Mouse (Mus musculus): ENCODE measurements around the gene Wdr48. TPM values are rescaled to one million over a fixed set of nuclear protein-coding genes. Genes with fewer than 3 reads are reported as not detected.

The Wdr48 gene
- total and polyA plus RNA-seq, 2 experiments from 2014 or later: 47.5 to 50.9 TPM

- Histone ChIP-seq H3K4me1 (ENCODE audit: insufficient read depth, low read length) (peaks cover 18% of the 10 kb centered on the region; the same call in 1 of the 2 replicates), H3K36me3 (ENCODE audit: insufficient read depth, low read length) (0 out of 2 replicates have a peak, but pooled peaks cover 5% of the 10 kb centered on the region), H3K27me3 (ENCODE audit: insufficient read depth, low read length) (no peaks in the 10 kb centered on the region), H3K4me3 (ENCODE audit: low read length) (no peak overlapping the region), H3K4me2 (ENCODE audit: low read depth, low read length) (peak overlapping the region; percentile 23; the same call in 1 of the 2 replicates), H3K9me3 (ENCODE audit: low read length) (no peaks in the 10 kb centered on the region), H3K27ac (0 out of 2 replicates have a peak overlapping the region, but pooled peaks have one; percentile 26), H3K9ac (replicated peaks; ENCODE audit: low read length) (no peak overlapping the region)
- 63% methylated on average over 10 of the region's 10 CpGs for WGBS
- ATAC-seq (no peak), DNase-seq (ENCODE audit: low spot score) (no peak)
- no peak for TF ChIP-seq CTCF (IDR thresholded peaks at IDR 0.05; ENCODE audit: low read depth)
These were observed 77.5 kb downstream of the Wdr48 start for GRCm38 (mm10) chr9:119972166-119972565.

- H3K4me3 ChIP-seq (ENCODE audit: low read length): no peak overlapping the region
These were observed 77.9 kb downstream of the Wdr48 start for GRCm38 (mm10) chr9:119972582-119972981.

GRCm38 (mm10) chr9:119973281-119973680, 78.6 kb downstream of the Wdr48 start:
- no peak overlapping the region for H3K4me3 ChIP-seq (ENCODE audit: low read length)
- no peaks in the 10 kb centered on the region for H3K27me3 ChIP-seq (ENCODE audit: insufficient read depth, low read length)
- ATAC-seq (no peak), DNase-seq (ENCODE audit: low spot score) (peak; percentile 37)
- no peak for TF ChIP-seq CTCF (IDR thresholded peaks at IDR 0.05; ENCODE audit: low read depth)
- peak overlapping the region; percentile 7; the same call in 1 of the 2 replicates for H3K4me2 ChIP-seq (ENCODE audit: low read depth, low read length)
- no peak overlapping the region for H3K9ac ChIP-seq (replicated peaks; ENCODE audit: low read length)
- peak overlapping the region; percentile 45; the same call in 1 of the 2 replicates for H3K27ac ChIP-seq
- H3K9me3 ChIP-seq (ENCODE audit: low read length): no peaks in the 10 kb centered on the region
- H3K4me1 ChIP-seq (ENCODE audit: insufficient read depth, low read length): peaks cover 23% of the 10 kb centered on the region; the same call in 1 of the 2 replicates
- WGBS: 74% methylated on average over 23 of the region's 23 CpGs
- 0 out of 2 replicates have a peak, but pooled peaks cover 5% of the 10 kb centered on the region for H3K36me3 ChIP-seq (ENCODE audit: insufficient read depth, low read length)

More at GRCm38 (mm10) chr9:119972582-119972981, 77.9 kb downstream of the Wdr48 start:
- H3K4me2 ChIP-seq (ENCODE audit: low read depth, low read length): peak overlapping the region; percentile 23; the same call in 1 of the 2 replicates
- WGBS: 51% methylated on average over 12 of the region's 12 CpGs
- H3K9me3 ChIP-seq (ENCODE audit: low read length): no peaks in the 10 kb centered on the region
- TF ChIP-seq CTCF (IDR thresholded peaks at IDR 0.05; ENCODE audit: low read depth): no peak
- no peaks in the 10 kb centered on the region for H3K27me3 ChIP-seq (ENCODE audit: insufficient read depth, low read length)
- 0 out of 2 replicates have a peak, but pooled peaks cover 5% of the 10 kb centered on the region for H3K36me3 ChIP-seq (ENCODE audit: insufficient read depth, low read length)
- no peak overlapping the region for H3K9ac ChIP-seq (replicated peaks; ENCODE audit: low read length)
- H3K27ac ChIP-seq: peak overlapping the region; percentile 45; the same call in 1 of the 2 replicates
- H3K4me1 ChIP-seq (ENCODE audit: insufficient read depth, low read length): peaks cover 18% of the 10 kb centered on the region; the same call in 1 of the 2 replicates
- DNase-seq (ENCODE audit: low spot score) (peak; percentile 53), ATAC-seq (peak; percentile 19; the same call in 1 of the 2 replicates)

- DNase-seq (ENCODE audit: low spot score) (peak; percentile 23), ATAC-seq (no peak)
- H3K4me3 ChIP-seq (ENCODE audit: low read length): no peak overlapping the region
- WGBS: 94% methylated on average over 27 of the region's 27 CpGs
- H3K36me3 ChIP-seq (ENCODE audit: insufficient read depth, low read length): 0 out of 2 replicates have a peak, but pooled peaks cover 5% of the 10 kb centered on the region
- H3K4me1 ChIP-seq (ENCODE audit: insufficient read depth, low read length): peaks cover 26% of the 10 kb centered on the region; the same call in 1 of the 2 replicates
- H3K9me3 ChIP-seq (ENCODE audit: low read length): no peaks in the 10 kb centered on the region
- peak; percentile 62 for TF ChIP-seq CTCF (IDR thresholded peaks at IDR 0.05; ENCODE audit: low read depth)
- H3K27ac ChIP-seq: no peak overlapping the region
- H3K9ac ChIP-seq (replicated peaks; ENCODE audit: low read length): no peak overlapping the region
- H3K4me2 ChIP-seq (ENCODE audit: low read depth, low read length): no peak overlapping the region
- H3K27me3 ChIP-seq (ENCODE audit: insufficient read depth, low read length): no peaks in the 10 kb centered on the region
These were observed 79.3 kb downstream of the Wdr48 start for GRCm38 (mm10) chr9:119973869-119974520.

GRCm38 (mm10) chr9:119974609-119975008, 79.9 kb downstream of the Wdr48 start:
- peak; percentile 6 for DNase-seq (ENCODE audit: low spot score)
- no peaks in the 10 kb centered on the region for H3K9me3 ChIP-seq (ENCODE audit: low read length)
- H3K4me1 ChIP-seq (ENCODE audit: insufficient read depth, low read length): peaks cover 26% of the 10 kb centered on the region; the same call in 1 of the 2 replicates
- WGBS: 82% methylated on average over 5 of the region's 5 CpGs
- no peak for ATAC-seq
- no peaks in the 10 kb centered on the region for H3K27me3 ChIP-seq (ENCODE audit: insufficient read depth, low read length)
- no peak overlapping the region for H3K9ac ChIP-seq (replicated peaks; ENCODE audit: low read length)
- peak; percentile 35 for TF ChIP-seq CTCF (IDR thresholded peaks at IDR 0.05; ENCODE audit: low read depth)
- H3K36me3 ChIP-seq (ENCODE audit: insufficient read depth, low read length): 0 out of 2 replicates have a peak, but pooled peaks cover 5% of the 10 kb centered on the region
- no peak overlapping the region for H3K4me2 ChIP-seq (ENCODE audit: low read depth, low read length)
- H3K27ac ChIP-seq: no peak overlapping the region
- no peak overlapping the region for H3K4me3 ChIP-seq (ENCODE audit: low read length)

GRCm38 (mm10) chr9:119975286-119975685, 80.6 kb downstream of the Wdr48 start:
- no peak for DNase-seq (ENCODE audit: low spot score)
- Histone ChIP-seq H3K4me3 (ENCODE audit: low read length) (no peak overlapping the region), H3K27ac (no peak overlapping the region), H3K36me3 (ENCODE audit: insufficient read depth, low read length) (0 out of 2 replicates have a peak, but pooled peaks cover 5% of the 10 kb centered on the region), H3K4me2 (ENCODE audit: low read depth, low read length) (no peak overlapping the region), H3K27me3 (ENCODE audit: insufficient read depth, low read length) (no peaks in the 10 kb centered on the region), H3K9me3 (ENCODE audit: low read length) (no peaks in the 10 kb centered on the region), H3K4me1 (ENCODE audit: insufficient read depth, low read length) (peaks cover 20% of the 10 kb centered on the region; the same call in 1 of the 2 replicates), H3K9ac (replicated peaks; ENCODE audit: low read length) (no peak overlapping the region)
- no peak for TF ChIP-seq CTCF (IDR thresholded peaks at IDR 0.05; ENCODE audit: low read depth)
- no peak for ATAC-seq
- 95% methylated on average over 4 of the region's 4 CpGs for WGBS

Other genes with a start within 250 kb of the Wdr48 start
- gene Scn10a, start 175.6 kb upstream of the Wdr48 start, total RNA-seq (2014; rRNA removed): 0.05 and 0.18 TPM in 2 replicates
- 0.03 TPM in 1 of 2 replicates, not detected in the other for gene Scn10a, start 175.6 kb upstream of the Wdr48 start, polyA plus RNA-seq (2015; fragmentation: Nextera tagmentation; extraction: Ambion mirVana)
- gene Scn11a, start 69.4 kb upstream of the Wdr48 start, total RNA-seq (2014; rRNA removed): 0.52 and 0.65 TPM in 2 replicates
- gene Scn11a, start 69.4 kb upstream of the Wdr48 start, polyA plus RNA-seq (2015; fragmentation: Nextera tagmentation; extraction: Ambion mirVana): 0.16 and 0.23 TPM in 2 replicates
- 28.1 and 48.4 TPM in 2 replicates for gene Gorasp1, start 42.7 kb downstream of the Wdr48 start, total RNA-seq (2014; rRNA removed)
- 20.9 and 21.1 TPM in 2 replicates for gene Gorasp1, start 42.7 kb downstream of the Wdr48 start, polyA plus RNA-seq (2015; fragmentation: Nextera tagmentation; extraction: Ambion mirVana)
- gene Ttc21a, start 42.7 kb downstream of the Wdr48 start, total RNA-seq (2014; rRNA removed): 4.7 and 4.9 TPM in 2 replicates
- 0.90 and 1.1 TPM in 2 replicates for gene Ttc21a, start 42.7 kb downstream of the Wdr48 start, polyA plus RNA-seq (2015; fragmentation: Nextera tagmentation; extraction: Ambion mirVana)
- gene Csrnp1, start 89.8 kb downstream of the Wdr48 start, total RNA-seq (2014; rRNA removed): 4.5 and 17.4 TPM in 2 replicates
- 2.7 and 3.1 TPM in 2 replicates for gene Csrnp1, start 89.8 kb downstream of the Wdr48 start, polyA plus RNA-seq (2015; fragmentation: Nextera tagmentation; extraction: Ambion mirVana)
- 0.05 and 0.29 TPM in 2 replicates for gene Xirp1, start 128.7 kb downstream of the Wdr48 start, total RNA-seq (2014; rRNA removed)
- gene Xirp1, start 128.7 kb downstream of the Wdr48 start, polyA plus RNA-seq (2015; fragmentation: Nextera tagmentation; extraction: Ambion mirVana): 0.19 TPM in 1 of 2 replicates, not detected in the other
- gene Cx3cr1, start 175.0 kb downstream of the Wdr48 start, total RNA-seq (2014; rRNA removed): 17.3 and 21.5 TPM in 2 replicates
- 12.2 and 13.0 TPM in 2 replicates for gene Cx3cr1, start 175.0 kb downstream of the Wdr48 start, polyA plus RNA-seq (2015; fragmentation: Nextera tagmentation; extraction: Ambion mirVana)
- not detected in 2 replicates for gene Ccr8, start 197.2 kb downstream of the Wdr48 start, total RNA-seq (2014; rRNA removed)
- gene Ccr8, start 197.2 kb downstream of the Wdr48 start, polyA plus RNA-seq (2015; fragmentation: Nextera tagmentation; extraction: Ambion mirVana): not detected in 2 replicates
- gene Slc25a38, start 215.5 kb downstream of the Wdr48 start, total RNA-seq (2014; rRNA removed): 50.3 and 64.0 TPM in 2 replicates
- 37.1 and 39.8 TPM in 2 replicates for gene Slc25a38, start 215.5 kb downstream of the Wdr48 start, polyA plus RNA-seq (2015; fragmentation: Nextera tagmentation; extraction: Ambion mirVana)
- gene Rpsa, start 232.8 kb downstream of the Wdr48 start, total RNA-seq (2014; rRNA removed): 1,033 and 1,545 TPM in 2 replicates
- 868 and 912 TPM in 2 replicates for gene Rpsa, start 232.8 kb downstream of the Wdr48 start, polyA plus RNA-seq (2015; fragmentation: Nextera tagmentation; extraction: Ambion mirVana)

All from hindbrain, postnatal 0 days (tissue).